Mouse (Mus musculus) liver, embryonic 16.5 days (tissue): ENCODE results near the gene Atl2. TPM values are rescaled to one million over a fixed set of nuclear protein-coding genes. Genes with fewer than 3 reads are reported as not detected.

Experiments used
- ATAC-seq: fragments of 200-750 bp; cut with Nextera tagmentation; 2 replicates; pipeline ENCODE4 v1.8.0; 2017; ENCODE audit warnings: low read depth, mild to moderate bottlenecking, moderate number of reproducible peaks, moderate library complexity
- H3K27ac ChIP-seq: fragments of 300-500 bp; sonication (generic); 2 replicates; pipeline ENCODE4 v1.5.1; 2014; ENCODE audit warnings: mild to moderate bottlenecking, low read length
- H3K27me3 ChIP-seq: fragments of 300-500 bp; sonication (generic); 2 replicates; pipeline ENCODE4 v1.6.1; 2014; ENCODE audit warnings: low read depth, low read length, mixed read lengths; ENCODE audit not compliant: control insufficient read depth, insufficient read depth
- H3K36me3 ChIP-seq: fragments of 300-500 bp; sonication (generic); 2 replicates; pipeline ENCODE4 v1.6.1; 2014; ENCODE audit warnings: mild to moderate bottlenecking; ENCODE audit not compliant: control insufficient read depth, insufficient read depth
- H3K4me1 ChIP-seq: fragments of 300-500 bp; sonication (generic); 2 replicates; pipeline ENCODE4 v1.6.1; 2014; ENCODE audit warnings: low read depth, low read length, mixed read lengths; ENCODE audit not compliant: control insufficient read depth
- H3K4me2 ChIP-seq: fragments of 300-500 bp; sonication (generic); 2 replicates; pipeline ENCODE4 v1.6.1; 2014; ENCODE audit warnings: low read depth, low read length, mixed read lengths
- H3K4me3 ChIP-seq: fragments of 300-500 bp; sonication (generic); 2 replicates; pipeline ENCODE4 v1.5.1; 2014; ENCODE audit warnings: low read depth, mild to moderate bottlenecking, low read length
- H3K9ac ChIP-seq: fragments of 300-500 bp; sonication (generic); 2 replicates; pipeline ENCODE4 v1.6.1; 2014; ENCODE audit warnings: low read depth, low read length
- H3K9me3 ChIP-seq: fragments of 300-500 bp; sonication (generic); replicated peaks from 2 replicates; pipeline ENCODE4 v1.6.1; 2016; ENCODE audit warnings: low read length; ENCODE audit not compliant: control insufficient read depth
- WGBS: fragments of 180-500 bp; shearing (Covaris S2); extraction: QIAGEN DNeasy Blood & Tissue Kit; methylation state at CpG from one replicate; pipeline ENCODE4 v1.1.7; 2014; ENCODE audit not compliant: insufficient replicate concordance; 5-methylcytosine and 5-hydroxymethylcytosine counted together
- polyA plus RNA-seq: library from polyadenylated mRNA; unstranded; fragments of >200 nt; fragmentation: Nextera tagmentation; extraction: Ambion mirVana; gene quantifications from 2 replicates; pipeline ENCODE4 v1.2.1, GENCODE M21; 2015

The Atl2 gene
- polyA plus RNA-seq, 1 experiment from 2014 or later, result 29.2 TPM

DNA sequence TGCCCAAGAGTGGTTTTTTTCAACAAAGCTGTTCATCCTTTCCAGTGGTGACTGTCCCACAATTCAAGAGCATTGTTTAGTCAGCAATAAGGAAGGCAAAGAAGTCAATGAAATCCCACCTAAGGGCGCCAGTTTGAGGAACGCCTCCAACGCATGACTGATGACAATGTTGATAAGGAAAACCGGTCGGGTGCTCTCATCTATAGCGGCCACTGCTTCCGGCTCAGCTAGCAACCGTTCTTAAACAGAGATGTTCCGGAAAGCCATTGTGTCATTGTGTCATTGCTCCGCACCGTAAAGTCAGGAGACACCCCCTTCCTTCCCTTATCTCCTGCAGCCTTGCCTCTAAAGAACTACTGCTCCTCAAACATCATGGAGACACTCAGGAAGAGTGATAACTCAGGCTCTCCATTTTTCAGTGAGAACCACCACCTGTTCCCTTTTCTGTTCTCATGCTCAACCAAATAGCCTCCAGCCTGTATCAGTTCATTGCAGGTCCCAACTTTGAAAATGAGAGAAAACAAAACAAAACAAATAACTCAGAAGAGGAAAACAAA lies 30.0 kb upstream of the Atl2 start:
- H3K4me3 ChIP-seq, result no peak overlapping the region

GRCm38 (mm10) chr17:79920355-79920754 lies 24.4 kb upstream of the Atl2 start:
- Histone ChIP-seq H3K9ac (no peak overlapping the region), H3K27me3 (no peaks in the 10 kb centered on the region), H3K36me3 (no peaks in the 10 kb centered on the region), H3K4me1 (peaks cover 24% of the 10 kb centered on the region), H3K4me2 (no peak overlapping the region), H3K27ac (no peak overlapping the region), H3K4me3 (no peak overlapping the region), H3K9me3 (no peaks in the 10 kb centered on the region)
- 73% methylated on average over 2 of the region's 2 CpGs for WGBS
- ATAC-seq, result no peak

More for the DNA sequence above, 30.0 kb upstream of the Atl2 start:
- H3K27ac ChIP-seq, result peak overlapping the region; percentile 32; the same call in 1 of the 2 replicates
- no peaks in the 10 kb centered on the region for H3K36me3 ChIP-seq
- 46% methylated on average over 11 of the region's 11 CpGs for WGBS
- H3K4me1 ChIP-seq, result peaks cover 14% of the 10 kb centered on the region
- no peaks in the 10 kb centered on the region for H3K27me3 ChIP-seq
- peak overlapping the region; percentile 48 for H3K4me2 ChIP-seq
- H3K9ac ChIP-seq, result no peak overlapping the region
- no peaks in the 10 kb centered on the region for H3K9me3 ChIP-seq
- peak; percentile 61 for ATAC-seq

DNA sequence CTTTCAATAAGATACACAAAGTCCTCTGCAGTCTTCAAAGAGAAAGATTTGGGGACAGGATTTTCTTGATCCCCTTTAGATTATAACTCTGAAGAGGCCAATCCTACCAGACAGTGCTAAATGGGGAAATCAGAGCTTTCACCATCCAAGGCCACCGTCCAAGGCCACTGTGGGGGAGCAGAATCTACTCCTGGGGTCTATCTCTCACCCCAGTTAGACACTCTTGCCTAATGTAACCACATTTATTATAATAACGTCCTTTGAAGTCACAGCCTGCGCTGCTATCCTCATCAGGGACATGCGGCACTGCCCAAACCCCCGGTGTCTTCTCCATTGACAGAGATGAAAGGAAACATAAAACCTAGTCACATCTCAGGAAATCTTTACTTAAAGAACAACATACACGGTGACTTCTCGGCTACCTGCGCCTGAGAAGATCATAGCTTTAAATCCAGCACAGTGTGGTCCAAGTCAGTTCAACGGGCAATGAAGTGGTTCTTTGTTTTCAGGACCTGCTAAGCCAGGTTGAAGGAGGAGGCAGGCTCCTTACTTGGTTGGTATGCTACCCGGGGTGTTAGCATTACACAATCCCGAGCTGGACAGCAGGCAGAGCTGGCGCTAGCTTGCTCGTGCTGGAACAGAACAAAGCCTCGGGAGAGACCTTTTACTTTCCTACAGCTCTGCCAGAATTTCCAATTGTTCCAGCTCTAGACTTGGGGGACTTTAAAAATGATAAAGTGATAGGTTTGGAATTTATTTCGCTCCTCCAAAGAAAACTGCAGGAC lies 23.8 kb upstream of the Atl2 start:
- Histone ChIP-seq H3K36me3 (no peaks in the 10 kb centered on the region), H3K4me1 (peaks cover 24% of the 10 kb centered on the region), H3K4me3 (no peak overlapping the region), H3K4me2 (no peak overlapping the region), H3K27me3 (no peaks in the 10 kb centered on the region), H3K27ac (no peak overlapping the region), H3K9me3 (no peaks in the 10 kb centered on the region), H3K9ac (no peak overlapping the region)
- WGBS, result 67% methylated on average over 15 of the region's 15 CpGs
- no peak for ATAC-seq

- 0 out of 2 replicates have a peak overlapping the region, but pooled peaks have one; percentile 1 for H3K9ac ChIP-seq
- H3K9me3 ChIP-seq, result no peaks in the 10 kb centered on the region
- H3K4me3 ChIP-seq, result peak overlapping the region; percentile 18
- 5% methylated on average over 9 of the region's 9 CpGs for WGBS
- ATAC-seq, result peak; percentile 91
- no peaks in the 10 kb centered on the region for H3K27me3 ChIP-seq
- peaks cover 24% of the 10 kb centered on the region for H3K4me1 ChIP-seq
- peak overlapping the region; percentile 50 for H3K4me2 ChIP-seq
- peak overlapping the region; percentile 49 for H3K27ac ChIP-seq
- H3K36me3 ChIP-seq, result no peaks in the 10 kb centered on the region
Observed at GRCm38 (mm10) chr17:79918484-79919004, 22.6 kb upstream of the Atl2 start.

DNA sequence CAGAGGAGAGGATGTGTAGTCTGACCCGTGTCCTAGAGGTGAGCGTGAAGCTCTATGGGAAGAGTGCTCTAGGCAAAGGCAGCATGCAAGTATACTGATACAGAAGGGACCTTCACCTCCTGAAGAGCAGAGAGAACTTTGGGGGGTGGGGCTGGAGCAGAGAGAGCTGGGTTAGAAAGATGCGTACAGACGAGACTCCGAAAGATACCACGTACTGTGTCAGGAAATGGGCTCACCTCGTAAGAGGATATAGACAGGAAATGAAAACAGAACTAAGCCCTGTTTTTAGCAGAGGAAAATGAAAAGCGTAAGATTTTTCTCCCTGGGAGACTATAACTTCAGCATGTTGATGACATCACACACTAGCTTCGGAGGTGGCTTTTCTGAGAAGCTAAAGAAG lies 21.1 kb upstream of the Atl2 start:
- H3K4me3 ChIP-seq, result no peak overlapping the region
- H3K27ac ChIP-seq, result no peak overlapping the region
- no peaks in the 10 kb centered on the region for H3K36me3 ChIP-seq
- no peaks in the 10 kb centered on the region for H3K27me3 ChIP-seq
- ATAC-seq, result no peak
- H3K9ac ChIP-seq, result no peak overlapping the region
- peaks cover 27% of the 10 kb centered on the region for H3K4me1 ChIP-seq
- WGBS, result 34% methylated on average over 9 of the region's 9 CpGs
- H3K9me3 ChIP-seq, result no peaks in the 10 kb centered on the region
- H3K4me2 ChIP-seq, result no peak overlapping the region

DNA sequence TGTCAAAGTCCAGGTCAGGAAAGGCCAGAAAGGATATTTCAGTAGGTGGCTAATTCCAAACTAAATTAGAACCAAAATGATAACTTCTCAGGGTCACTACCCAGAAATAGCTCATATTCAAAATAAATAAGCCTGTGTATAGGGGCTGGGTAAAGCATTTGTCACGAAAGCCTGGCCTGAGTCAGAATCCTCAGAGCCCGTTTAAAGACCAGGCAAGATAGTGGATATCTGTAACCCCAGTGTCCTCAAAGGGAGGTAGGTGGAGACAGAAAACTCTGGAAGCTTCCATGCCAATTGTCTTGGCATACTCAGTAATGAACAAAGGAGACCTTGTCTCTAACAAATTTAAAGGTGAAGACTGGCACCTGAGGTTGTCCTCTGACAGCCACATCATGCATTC lies 16.3 kb upstream of the Atl2 start:
- H3K4me3 ChIP-seq, result no peak overlapping the region
- 15% methylated on average over 2 of the region's 2 CpGs for WGBS
- peak; percentile 47 for ATAC-seq
- no peak overlapping the region for H3K4me2 ChIP-seq
- no peak overlapping the region for H3K9ac ChIP-seq
- H3K9me3 ChIP-seq, result no peaks in the 10 kb centered on the region
- no peaks in the 10 kb centered on the region for H3K27me3 ChIP-seq
- peaks cover 14% of the 10 kb centered on the region for H3K4me1 ChIP-seq
- no peak overlapping the region for H3K27ac ChIP-seq
- no peaks in the 10 kb centered on the region for H3K36me3 ChIP-seq

DNA sequence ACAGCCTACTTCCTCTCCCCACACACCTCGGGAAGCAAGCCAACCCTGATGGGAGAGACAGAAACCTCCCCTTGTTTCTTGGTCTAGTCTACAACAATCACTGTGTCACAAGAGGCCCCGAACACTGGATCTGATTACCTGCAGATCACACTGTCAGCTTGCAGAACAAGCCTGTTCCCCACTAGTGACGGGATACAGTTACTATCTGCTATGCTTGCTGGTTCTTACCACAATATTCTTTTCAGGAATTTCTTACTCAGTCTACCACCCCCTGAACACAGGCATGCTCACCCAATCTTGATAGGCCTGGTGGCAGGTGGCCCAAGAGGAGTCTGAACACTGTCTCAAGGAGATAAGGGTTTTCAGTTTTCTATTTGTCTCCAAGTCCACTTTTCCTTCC lies 15.8 kb upstream of the Atl2 start:
- Histone ChIP-seq H3K27ac (no peak overlapping the region), H3K9me3 (no peaks in the 10 kb centered on the region)
- peak; percentile 68 for ATAC-seq

GRCm38 (mm10) chr17:79909571-79909970 lies 13.6 kb upstream of the Atl2 start:
- Histone ChIP-seq H3K36me3 (no peaks in the 10 kb centered on the region), H3K27me3 (no peaks in the 10 kb centered on the region), H3K4me2 (no peak overlapping the region), H3K9me3 (no peaks in the 10 kb centered on the region), H3K4me1 (peaks cover 10% of the 10 kb centered on the region), H3K27ac (no peak overlapping the region), H3K4me3 (no peak overlapping the region), H3K9ac (no peak overlapping the region)
- 61% methylated on average over 12 of the region's 12 CpGs for WGBS
- ATAC-seq, result no peak

More for the DNA sequence above, 15.8 kb upstream of the Atl2 start:
- Histone ChIP-seq H3K36me3 (no peaks in the 10 kb centered on the region), H3K9ac (no peak overlapping the region), H3K4me3 (no peak overlapping the region), H3K4me1 (peaks cover 10% of the 10 kb centered on the region), H3K4me2 (no peak overlapping the region), H3K27me3 (no peaks in the 10 kb centered on the region)
- 34% methylated on average over 3 of the region's 3 CpGs for WGBS

- H3K9me3 ChIP-seq, result no peaks in the 10 kb centered on the region
- no peaks in the 10 kb centered on the region for H3K36me3 ChIP-seq
- H3K9ac ChIP-seq, result no peak overlapping the region
- ATAC-seq, result no peak
- H3K4me2 ChIP-seq, result no peak overlapping the region
- 55% methylated on average over 4 of the region's 4 CpGs for WGBS
- peaks cover 10% of the 10 kb centered on the region for H3K4me1 ChIP-seq
- H3K27me3 ChIP-seq, result no peaks in the 10 kb centered on the region
- no peak overlapping the region for H3K4me3 ChIP-seq
- H3K27ac ChIP-seq, result no peak overlapping the region
Observed at GRCm38 (mm10) chr17:79907698-79908097, 11.8 kb upstream of the Atl2 start.
